Mouse (Mus musculus) CH12.LX (cell line): Measurements from ENCODE around the gene Tmed1. TPM values are rescaled to one million over a fixed set of nuclear protein-coding genes. Genes with fewer than 3 reads are reported as not detected.
A peak's percentile ranks its signal among the peaks of the same experiment; 100 is the strongest.

Experiments used
- DNase-seq: peaks from one replicate; pipeline ENCODE4 v3.0.0-alpha.2; 2013; ENCODE audit errors: extremely low read depth
- H3K27ac ChIP-seq: 2 replicates; pipeline ENCODE4 v1.5.1; 2012; ENCODE audit warnings: low read depth, mild to moderate bottlenecking, control low read depth, moderate library complexity; ENCODE audit not compliant: insufficient read depth
- H3K27me3 ChIP-seq: replicated peaks from 2 replicates; pipeline ENCODE3; 2012; ENCODE audit warnings: inconsistent platforms
- H3K36me3 ChIP-seq, 2 experiments: replicated peaks in 1 of 2; 2 replicates each; pipeline versions ENCODE3 to v1.6.1; 2012; ENCODE audit warnings: inconsistent platforms in 1 of 2, low read length in 1 of 2, mild to moderate bottlenecking in 1 of 2, mixed read lengths in 1 of 2, moderate library complexity in 1 of 2; ENCODE audit not compliant: control insufficient read depth in 1 of 2, insufficient read depth in 1 of 2
- H3K4me1 ChIP-seq, 2 experiments: 2 replicates each; pipeline ENCODE4 v1.6.1; 2012; ENCODE audit warnings: inconsistent platforms in 1 of 2, moderate library complexity in 1 of 2; ENCODE audit not compliant: insufficient read depth in 2 of 2, control insufficient read depth in 1 of 2
- H3K4me2 ChIP-seq: 2 replicates; pipeline ENCODE4 v1.6.1; 2012; ENCODE audit warnings: low read depth, mild to moderate bottlenecking, control low read depth; ENCODE audit not compliant: poor library complexity, insufficient read depth, severe bottlenecking
- H3K4me3 ChIP-seq, 3 experiments: fragments of 150-350 bp in 1 of 3; sonication (generic) in 1 of 3; replicated peaks in 1 of 3; 2 replicates each; pipeline versions ENCODE3 to v1.5.1; 2011 to 2012; ENCODE audit warnings: low read depth in 2 of 3, low read length in 2 of 3, mild to moderate bottlenecking in 2 of 3, moderate library complexity in 2 of 3, control low read depth in 1 of 3, improper control_type of control experiment in 1 of 3, inconsistent platforms in 1 of 3, mixed read lengths in 1 of 3; ENCODE audit not compliant: poor library complexity in 1 of 3
- H3K79me2 ChIP-seq: replicated peaks from 2 replicates; pipeline ENCODE4 v1.6.1; 2012; ENCODE audit warnings: mild to moderate bottlenecking, moderate library complexity; ENCODE audit not compliant: control insufficient read depth, poor library complexity, insufficient read depth, severe bottlenecking; ENCODE audit errors: extremely low read depth
- H3K9ac ChIP-seq: 2 replicates; pipeline ENCODE4 v1.6.1; 2012; ENCODE audit warnings: low read depth, mild to moderate bottlenecking, control low read depth, moderate library complexity; ENCODE audit not compliant: insufficient read depth
- H3K9me3 ChIP-seq: replicated peaks from 2 replicates; pipeline ENCODE3; 2012; ENCODE audit warnings: low read length, inconsistent platforms, mixed read lengths
- CHD1 ChIP-seq: IDR thresholded peaks from 2 replicates; pipeline ENCODE4 v1.6.1; 2012; ENCODE audit warnings: low read depth, low read length, improper control_type of control experiment, inconsistent platforms
- CTCF ChIP-seq, 2 experiments: IDR thresholded peaks in 1 of 2; conservative IDR thresholded peaks in 1 of 2; 2 replicates each; pipeline ENCODE4 v1.5.1; 2011 to 2012; ENCODE audit warnings: low read depth in 2 of 2, low read length in 2 of 2, improper control_type of control experiment in 1 of 2, inconsistent platforms in 1 of 2, mild to moderate bottlenecking in 1 of 2, moderate library complexity in 1 of 2
- EP300 ChIP-seq: IDR thresholded peaks from 2 replicates; pipeline ENCODE4 v1.6.1; 2011; ENCODE audit warnings: low read length, improper control_type of control experiment
- ETS1 ChIP-seq: conservative IDR thresholded peaks from 2 replicates; pipeline ENCODE4 v1.6.1; 2012; ENCODE audit warnings: low read depth, mild to moderate bottlenecking, inconsistent platforms, low read length, improper control_type of control experiment, moderate library complexity
- GABPA ChIP-seq: IDR thresholded peaks from 2 replicates; pipeline ENCODE4 v1.6.1; 2012; ENCODE audit warnings: low read depth, low read length, improper control_type of control experiment, inconsistent platforms; ENCODE audit not compliant: insufficient replicate concordance
- JUN ChIP-seq: IDR thresholded peaks from 2 replicates; pipeline ENCODE4 v1.6.1; 2011; ENCODE audit warnings: low read depth, mild to moderate bottlenecking, low read length, improper control_type of control experiment, moderate library complexity; ENCODE audit not compliant: insufficient read depth
- JUND ChIP-seq: conservative IDR thresholded peaks from 2 replicates; pipeline ENCODE4 v1.6.1; 2011; ENCODE audit warnings: low read depth, low read length, improper control_type of control experiment
- MAFK ChIP-seq: IDR thresholded peaks from 2 replicates; pipeline ENCODE4 v1.6.1; 2011; ENCODE audit warnings: low read length, improper control_type of control experiment; ENCODE audit not compliant: insufficient replicate concordance
- MAX ChIP-seq: IDR thresholded peaks from 2 replicates; pipeline ENCODE4 v1.6.1; 2011; ENCODE audit warnings: low read length, improper control_type of control experiment
- MAZ ChIP-seq: IDR thresholded peaks from 2 replicates; pipeline ENCODE4 v1.6.1; 2012; ENCODE audit warnings: low read depth, mild to moderate bottlenecking, inconsistent platforms, low read length, improper control_type of control experiment, moderate library complexity
- MEF2A ChIP-seq: IDR thresholded peaks from 2 replicates; pipeline ENCODE4 v1.6.1; 2014; ENCODE audit warnings: low read depth, mild to moderate bottlenecking, inconsistent platforms, low read length, improper control_type of control experiment, borderline replicate concordance
- MYC ChIP-seq: IDR thresholded peaks from 2 replicates; pipeline ENCODE4 v1.6.1; 2011; ENCODE audit warnings: low read depth, mild to moderate bottlenecking, improper control_type of control experiment, low read length
- NELFE ChIP-seq: IDR thresholded peaks from 2 replicates; pipeline ENCODE4 v1.6.1; 2011; ENCODE audit warnings: low read depth, low read length, improper control_type of control experiment
- NRF1 ChIP-seq: IDR thresholded peaks from 2 replicates; pipeline ENCODE4 v1.6.1; 2014; ENCODE audit warnings: low read depth, mild to moderate bottlenecking, inconsistent platforms, low read length, improper control_type of control experiment, moderate library complexity
- PAX5 ChIP-seq: IDR thresholded peaks from 2 replicates; pipeline ENCODE4 v1.6.1; 2012; ENCODE audit warnings: low read length, inconsistent platforms, mixed read lengths
- POLR2A ChIP-seq: IDR thresholded peaks from 2 replicates; pipeline ENCODE4 v1.6.1; 2011; ENCODE audit warnings: low read depth, mild to moderate bottlenecking, improper control_type of control experiment, low read length
- RAD21 ChIP-seq: IDR thresholded peaks from 2 replicates; pipeline ENCODE4 v1.6.1; 2011; ENCODE audit warnings: low read depth, mild to moderate bottlenecking, low read length, improper control_type of control experiment, moderate library complexity
- SIN3A ChIP-seq: IDR thresholded peaks from 2 replicates; pipeline ENCODE4 v1.6.1; 2012; ENCODE audit warnings: low read length, improper control_type of control experiment, inconsistent platforms
- SMC3 ChIP-seq: IDR thresholded peaks from 2 replicates; pipeline ENCODE4 v1.6.1; 2011; ENCODE audit warnings: low read depth, low read length, improper control_type of control experiment
- TCF12 ChIP-seq: IDR thresholded peaks from 2 replicates; pipeline ENCODE4 v1.6.1; 2014; ENCODE audit warnings: low read depth, mild to moderate bottlenecking, inconsistent platforms, low read length, improper control_type of control experiment
- USF1 ChIP-seq: IDR thresholded peaks from 2 replicates; pipeline ENCODE4 v1.6.1; 2014; ENCODE audit warnings: low read depth, mild to moderate bottlenecking, inconsistent platforms, low read length, improper control_type of control experiment
- ZKSCAN1 ChIP-seq: IDR thresholded peaks from 2 replicates; pipeline ENCODE4 v1.6.1; 2012; ENCODE audit warnings: low read depth, inconsistent platforms, low read length, improper control_type of control experiment, borderline replicate concordance
- ZNF384 ChIP-seq: IDR thresholded peaks from 2 replicates; pipeline ENCODE4 v1.6.1; 2012; ENCODE audit warnings: low read depth, low read length, improper control_type of control experiment, inconsistent platforms
- dilution Hi-C: fragments of 300-500 bp; cut with MboI; formaldehyde crosslinking; loops from 2 replicates; pipeline ENCODE4 v1.14.3; 2020; ENCODE audit warnings: low sequenced_read_pairs; ENCODE audit not compliant: extremely low pct_unique_long_range_greater_than_20kb, extremely low pct_ligation_motif_present
- in situ Hi-C: fragments of 300-500 bp; cut with MboI; formaldehyde crosslinking; loops from 3 replicates; pipeline ENCODE4 v1.14.3; 2019; ENCODE audit warnings: low sequenced_read_pairs, low pct_ligation_motif_present, low pct_unique_long_range_greater_than_20kb, mixed read lengths
- polyA plus RNA-seq: library from polyadenylated mRNA; unstranded; fragments of >175 nt; gene quantifications from 2 replicates; pipeline ENCODE4 v1.2.1, GENCODE M21; 2012; ENCODE audit warnings: low read depth; ENCODE audit not compliant: insufficient read length
- total RNA-seq, 2 experiments: library from RNA; depleted of rRNA; stranded (reverse); fragments of 300-350 nt in 1 of 2; fragments of >200 nt in 1 of 2; gene quantifications; 2 replicates each; pipeline ENCODE4 v1.2.3; 2012 to 2014

Tmed1 gene
- total and polyA plus RNA-seq, 3 experiments: 17.1 to 28.4 (median 25.5) TPM

DNA sequence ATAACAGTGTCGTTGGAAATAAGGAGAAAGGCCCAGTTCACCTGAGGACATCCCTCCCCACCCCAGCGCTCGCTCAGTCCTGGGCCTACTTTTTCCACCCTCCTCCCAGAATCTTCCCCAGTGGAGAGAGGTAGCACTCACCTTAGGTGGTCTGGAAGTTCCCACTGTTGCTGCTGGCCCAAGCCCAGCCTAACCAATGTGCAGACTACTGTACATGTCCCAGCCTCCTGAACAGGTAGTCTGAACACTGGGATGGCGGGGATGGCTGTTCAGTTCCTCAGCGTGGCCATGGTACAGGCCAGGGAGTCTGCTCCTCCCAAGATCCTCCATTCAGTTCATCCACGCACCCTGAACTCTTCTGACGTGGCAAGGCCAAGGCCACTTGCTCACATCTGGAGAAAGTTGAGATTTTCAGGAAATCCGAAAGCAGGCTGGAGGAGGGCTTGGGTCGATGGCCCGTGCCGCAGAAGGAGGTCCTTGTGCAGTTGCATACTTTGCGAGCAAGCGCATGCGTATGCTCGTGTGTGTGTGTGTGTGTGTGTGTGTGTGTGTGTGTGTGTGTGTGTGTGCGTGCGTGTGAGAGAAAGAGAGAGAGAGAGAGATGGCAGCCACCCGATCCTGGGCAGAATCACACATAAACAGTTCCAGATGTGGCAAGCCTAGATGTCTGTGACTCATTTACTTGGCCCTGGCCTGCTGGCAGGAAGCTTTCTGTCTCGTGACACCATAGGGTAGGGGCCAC, 13.6 kb downstream of the Tmed1 start:
- Histone ChIP-seq H3K79me2 (no peaks in the 10 kb centered on the region), H3K4me3 (no peak overlapping the region), H3K4me1 (peaks cover 13 to 18% of the 10 kb centered on the region in 2 experiments), H3K9ac (no peak overlapping the region), H3K27me3 (no peaks in the 10 kb centered on the region), H3K9me3 (no peaks in the 10 kb centered on the region), H3K27ac (no peak overlapping the region; the same call in 1 of the 2 replicates), H3K4me2 (no peak overlapping the region), H3K36me3 (peaks cover 63 to 83% of the 10 kb centered on the region in 2 experiments)
- no peak for DNase-seq
- in situ Hi-C loops: no loop called here
- no peak for TF ChIP-seq MAX
- no peak for TF ChIP-seq MAFK
- no peak for TF ChIP-seq ETS1
- TF ChIP-seq EP300: no peak
- TF ChIP-seq POLR2A: no peak
- TF ChIP-seq USF1: no peak
- no peak for TF ChIP-seq JUND
- TF ChIP-seq JUN: no peak
- TF ChIP-seq RAD21: no peak
- TF ChIP-seq CTCF (conservative IDR thresholded peaks at IDR 0.05 in 1 of 2, IDR thresholded peaks at IDR 0.05 in 1 of 2; ENCODE audit: low read depth in 2 of 2, low read length in 2 of 2): no peak
- TF ChIP-seq SMC3: no peak
- no peak for TF ChIP-seq TCF12
- TF ChIP-seq NRF1: no peak
- dilution Hi-C loops: no loop called here

- no peak overlapping the region for H3K4me2 ChIP-seq
- dilution Hi-C loops: no loop called here
- no peak overlapping the region for H3K4me3 ChIP-seq
- no peaks in the 10 kb centered on the region for H3K79me2 ChIP-seq
- TF ChIP-seq NELFE (no peak), SIN3A (no peak), MAZ (no peak), SMC3 (no peak), ZKSCAN1 (no peak), TCF12 (no peak), GABPA (no peak), MYC (no peak), JUND (no peak), PAX5 (no peak), CHD1 (no peak), RAD21 (no peak), MEF2A (no peak), MAFK (no peak), ZNF384 (no peak)
- TF ChIP-seq, all 38 proteins: peak for 0
- Histone ChIP-seq H3K27ac (peak overlapping the region; percentile 25; the same call in 1 of the 2 replicates), H3K9ac (no peak overlapping the region), H3K27me3 (no peaks in the 10 kb centered on the region), H3K4me1 (peaks cover 13 to 18% of the 10 kb centered on the region in 2 experiments), H3K9me3 (no peaks in the 10 kb centered on the region), H3K36me3 (peaks cover 66 to 92% of the 10 kb centered on the region in 2 experiments)
- no peak for DNase-seq
- in situ Hi-C loops: no loop called here
Observed at GRCm38 (mm10) chr9:21494726-21495125, 15.3 kb downstream of the Tmed1 start.
